Mouse (Mus musculus): Measurements from ENCODE around the gene Pafah1b2. TPM values are rescaled to one million over a fixed set of nuclear protein-coding genes. Genes with fewer than 3 reads are reported as not detected.
A peak's percentile ranks its signal among the peaks of the same experiment; 100 is the strongest.

Pafah1b2 gene
- polyA plus RNA-seq, 1 experiment from 2014 or later: 113 TPM

DNA sequence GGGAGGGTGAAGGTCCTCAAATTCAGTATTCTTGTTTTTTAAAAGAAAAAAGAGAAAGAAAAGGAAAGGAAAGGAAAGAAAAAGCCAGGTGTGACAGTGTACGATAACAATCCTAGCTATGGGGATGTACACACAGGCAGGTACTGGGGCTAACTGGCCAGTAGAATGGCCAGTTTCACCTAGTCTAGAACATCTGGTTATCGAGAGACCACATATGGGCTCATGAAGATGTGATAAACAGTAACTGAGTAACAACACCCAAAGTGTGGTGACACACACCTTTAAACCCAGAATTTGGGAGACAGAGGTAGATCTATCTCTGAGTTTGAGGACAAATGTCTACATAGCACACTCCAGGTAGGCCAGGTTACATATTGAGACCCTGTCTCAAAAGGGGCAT lies 32.7 kb downstream of the Pafah1b2 start:
- Histone ChIP-seq H3K27me3 (ENCODE audit: insufficient read depth, low read length) (no peaks in the 10 kb centered on the region), H3K9me3 (replicated peaks; ENCODE audit: low read length) (no peaks in the 10 kb centered on the region), H3K27ac (no peak overlapping the region), H3K9ac (ENCODE audit: low read depth, low read length) (no peak overlapping the region), H3K4me1 (replicated peaks; ENCODE audit: insufficient read depth, low read length) (peaks cover 3% of the 10 kb centered on the region), H3K4me3 (replicated peaks; ENCODE audit: low read depth, low read length) (no peak overlapping the region), H3K4me2 (ENCODE audit: low read length) (no peak overlapping the region), H3K36me3 (ENCODE audit: insufficient read depth, low read length) (peaks cover 6% of the 10 kb centered on the region; the same call in 1 of the 2 replicates)
- no peak for DNase-seq (ENCODE audit: low spot score)
- 89% methylated on average over 2 of the region's 2 CpGs for WGBS
- ATAC-seq (replicated peaks; ENCODE audit: low FRiP score, low read depth): no peak
- no peak for TF ChIP-seq CTCF (IDR thresholded peaks at IDR 0.05; ENCODE audit: low read depth)

DNA sequence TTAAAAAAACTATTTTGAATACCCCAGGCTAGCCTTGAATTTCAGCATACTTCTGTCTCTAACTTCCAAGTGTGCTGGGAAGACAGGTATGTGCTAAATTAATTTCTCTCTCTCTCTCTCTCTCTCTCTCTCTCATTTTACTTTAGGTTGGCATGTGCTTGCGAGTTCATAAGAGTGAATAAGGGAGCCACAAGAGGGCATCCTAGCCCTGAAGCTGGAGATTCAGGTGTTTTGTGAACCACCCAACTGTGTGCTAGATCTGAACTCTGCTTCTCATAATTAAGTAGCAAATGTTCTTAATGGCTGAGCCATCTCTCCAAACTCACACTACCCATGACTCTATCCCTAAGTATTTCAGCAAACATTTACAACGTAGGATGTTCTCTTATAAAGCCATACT lies 35.6 kb downstream of the Pafah1b2 start:
- H3K27ac ChIP-seq: no peak overlapping the region
- H3K4me3 ChIP-seq (replicated peaks; ENCODE audit: low read depth, low read length): no peak overlapping the region
- TF ChIP-seq CTCF (IDR thresholded peaks at IDR 0.05; ENCODE audit: low read depth): peak; percentile 54
- ATAC-seq (replicated peaks; ENCODE audit: low FRiP score, low read depth) (no peak), DNase-seq (ENCODE audit: low spot score) (no peak)
- H3K4me2 ChIP-seq (ENCODE audit: low read length): no peak overlapping the region
- H3K9me3 ChIP-seq (replicated peaks; ENCODE audit: low read length): no peaks in the 10 kb centered on the region
- H3K36me3 ChIP-seq (ENCODE audit: insufficient read depth, low read length): peaks cover 24% of the 10 kb centered on the region
- no peak overlapping the region for H3K9ac ChIP-seq (ENCODE audit: low read depth, low read length)
- H3K4me1 ChIP-seq (replicated peaks; ENCODE audit: insufficient read depth, low read length): no peaks in the 10 kb centered on the region; the same call in 1 of the 2 replicates
- no peaks in the 10 kb centered on the region for H3K27me3 ChIP-seq (ENCODE audit: insufficient read depth, low read length)
- 79% methylated on average over 2 of the region's 2 CpGs for WGBS

DNA sequence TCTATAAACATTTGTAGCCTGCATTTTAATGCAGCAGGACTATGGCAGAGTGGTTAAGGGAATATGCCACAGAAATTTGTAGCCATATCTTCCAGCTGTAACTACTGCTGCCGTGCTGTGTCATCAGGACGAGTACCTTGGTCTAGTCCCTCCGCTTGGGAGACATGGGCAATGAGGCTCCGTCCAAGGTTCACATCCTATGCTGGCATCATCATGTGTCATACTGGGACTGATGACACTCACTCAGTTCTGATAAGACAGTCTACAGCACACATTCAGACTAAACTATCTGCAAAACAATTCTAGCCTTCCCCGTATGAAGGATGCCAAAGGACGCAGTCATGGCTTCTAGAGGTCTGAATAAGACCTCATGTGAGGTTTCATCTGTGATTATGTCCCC lies 48.9 kb downstream of the Pafah1b2 start:
- Histone ChIP-seq H3K36me3 (ENCODE audit: insufficient read depth, low read length) (peaks cover 50% of the 10 kb centered on the region), H3K4me2 (ENCODE audit: low read length) (no peak overlapping the region), H3K4me1 (replicated peaks; ENCODE audit: insufficient read depth, low read length) (no peaks in the 10 kb centered on the region), H3K27me3 (ENCODE audit: insufficient read depth, low read length) (no peaks in the 10 kb centered on the region), H3K9me3 (replicated peaks; ENCODE audit: low read length) (no peaks in the 10 kb centered on the region), H3K9ac (ENCODE audit: low read depth, low read length) (no peak overlapping the region), H3K4me3 (replicated peaks; ENCODE audit: low read depth, low read length) (no peak overlapping the region), H3K27ac (no peak overlapping the region)
- TF ChIP-seq CTCF (IDR thresholded peaks at IDR 0.05; ENCODE audit: low read depth): no peak
- 89% methylated on average over 6 of the region's 6 CpGs for WGBS
- no peak for ATAC-seq (replicated peaks; ENCODE audit: low FRiP score, low read depth)
- no peak for DNase-seq (ENCODE audit: low spot score)

DNA sequence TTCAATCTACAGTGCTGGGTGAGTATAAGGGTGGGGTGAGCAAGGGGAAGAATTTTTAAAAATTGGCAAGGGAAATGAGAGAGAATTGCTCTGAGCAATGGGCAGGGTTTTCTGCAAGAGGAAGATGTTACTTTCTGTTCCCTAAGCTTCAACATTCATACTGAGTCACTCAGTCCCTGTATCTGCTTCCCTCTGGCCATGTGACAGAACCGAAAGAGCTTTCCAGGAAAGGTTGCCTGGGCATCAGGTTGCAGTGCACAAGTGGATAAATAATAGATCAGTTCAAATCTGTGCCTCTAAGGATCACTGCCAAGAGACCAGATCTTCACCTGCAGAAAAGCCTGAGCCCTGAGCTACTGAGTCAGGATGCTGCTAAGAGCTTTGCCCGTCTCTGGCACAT lies 50.6 kb downstream of the Pafah1b2 start:
- no peak overlapping the region for H3K27ac ChIP-seq
- no peak overlapping the region for H3K9ac ChIP-seq (ENCODE audit: low read depth, low read length)
- no peak overlapping the region for H3K4me3 ChIP-seq (replicated peaks; ENCODE audit: low read depth, low read length)
- H3K9me3 ChIP-seq (replicated peaks; ENCODE audit: low read length): no peaks in the 10 kb centered on the region
- no peaks in the 10 kb centered on the region for H3K4me1 ChIP-seq (replicated peaks; ENCODE audit: insufficient read depth, low read length)
- WGBS: 73% methylated on average over 2 of the region's 2 CpGs
- TF ChIP-seq CTCF (IDR thresholded peaks at IDR 0.05; ENCODE audit: low read depth): no peak
- no peaks in the 10 kb centered on the region for H3K27me3 ChIP-seq (ENCODE audit: insufficient read depth, low read length)
- H3K36me3 ChIP-seq (ENCODE audit: insufficient read depth, low read length): peaks cover 38% of the 10 kb centered on the region
- H3K4me2 ChIP-seq (ENCODE audit: low read length): no peak overlapping the region
- ATAC-seq (replicated peaks; ENCODE audit: low FRiP score, low read depth) (no peak), DNase-seq (ENCODE audit: low spot score) (no peak)

DNA sequence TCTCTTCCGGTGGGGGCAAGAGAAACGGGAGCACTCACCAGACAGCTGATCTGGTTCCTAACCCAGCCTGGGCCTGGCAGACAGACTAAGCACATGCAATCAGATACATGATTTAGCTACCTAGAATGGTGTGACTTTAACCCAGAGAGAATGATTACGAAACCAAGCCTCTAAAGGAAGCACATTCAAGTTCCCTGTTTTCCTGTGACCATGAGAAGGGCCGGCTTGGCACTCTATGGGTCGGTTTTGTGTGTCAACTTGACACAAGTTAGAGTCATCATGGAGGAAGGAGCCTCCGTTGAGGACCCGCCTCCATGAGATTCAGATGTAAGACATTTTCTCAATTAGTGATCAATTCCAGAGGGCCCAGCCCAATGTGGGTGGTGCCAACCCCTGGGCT lies 52.8 kb downstream of the Pafah1b2 start:
- WGBS: 77% methylated on average over 7 of the region's 7 CpGs

DNA sequence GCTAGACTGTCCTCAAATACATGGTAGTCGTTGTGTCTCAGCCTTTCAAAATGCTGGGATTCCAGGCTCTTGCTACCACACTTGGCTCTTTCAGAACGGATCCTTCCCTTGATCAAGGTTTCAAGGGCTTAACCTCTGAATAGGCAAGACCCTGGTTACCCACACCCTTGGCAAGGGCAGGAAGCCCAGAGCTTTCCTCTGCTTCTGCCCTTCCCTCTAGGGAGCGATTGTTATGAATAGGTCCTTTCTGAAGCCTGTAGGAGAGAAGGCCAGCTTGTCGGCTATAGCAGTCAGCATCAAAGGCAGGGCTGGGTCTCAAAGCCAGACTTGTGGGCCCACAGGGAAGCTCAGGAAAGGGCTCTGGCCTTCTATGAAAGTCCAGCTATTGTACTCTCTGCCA lies 53.6 kb downstream of the Pafah1b2 start:
- ATAC-seq (replicated peaks; ENCODE audit: low FRiP score, low read depth): no peak
- DNase-seq (ENCODE audit: low spot score): no peak
- no peak for TF ChIP-seq CTCF (IDR thresholded peaks at IDR 0.05; ENCODE audit: low read depth)
- Histone ChIP-seq H3K27ac (0 out of 2 replicates have a peak overlapping the region, but pooled peaks have one; percentile 10), H3K9ac (ENCODE audit: low read depth, low read length) (no peak overlapping the region), H3K4me3 (replicated peaks; ENCODE audit: low read depth, low read length) (no peak overlapping the region), H3K4me1 (replicated peaks; ENCODE audit: insufficient read depth, low read length) (peaks cover 11% of the 10 kb centered on the region), H3K27me3 (ENCODE audit: insufficient read depth, low read length) (no peaks in the 10 kb centered on the region), H3K36me3 (ENCODE audit: insufficient read depth, low read length) (peaks cover 18% of the 10 kb centered on the region), H3K9me3 (replicated peaks; ENCODE audit: low read length) (no peaks in the 10 kb centered on the region), H3K4me2 (ENCODE audit: low read length) (no peak overlapping the region)
- WGBS: 54% methylated on average over 4 of the region's 4 CpGs

More for the DNA sequence above, 52.8 kb downstream of the Pafah1b2 start:
- DNase-seq (ENCODE audit: low spot score) (no peak), ATAC-seq (replicated peaks; ENCODE audit: low FRiP score, low read depth) (no peak)
- H3K27ac ChIP-seq: no peak overlapping the region
- H3K27me3 ChIP-seq (ENCODE audit: insufficient read depth, low read length): no peaks in the 10 kb centered on the region
- TF ChIP-seq CTCF (IDR thresholded peaks at IDR 0.05; ENCODE audit: low read depth): no peak
- H3K36me3 ChIP-seq (ENCODE audit: insufficient read depth, low read length): peaks cover 26% of the 10 kb centered on the region
- H3K4me3 ChIP-seq (replicated peaks; ENCODE audit: low read depth, low read length): no peak overlapping the region
- no peaks in the 10 kb centered on the region for H3K9me3 ChIP-seq (replicated peaks; ENCODE audit: low read length)
- H3K9ac ChIP-seq (ENCODE audit: low read depth, low read length): no peak overlapping the region
- 0 out of 2 replicates have a peak, but pooled peaks cover 7% of the 10 kb centered on the region for H3K4me1 ChIP-seq (replicated peaks; ENCODE audit: insufficient read depth, low read length)
- no peak overlapping the region for H3K4me2 ChIP-seq (ENCODE audit: low read length)

DNA sequence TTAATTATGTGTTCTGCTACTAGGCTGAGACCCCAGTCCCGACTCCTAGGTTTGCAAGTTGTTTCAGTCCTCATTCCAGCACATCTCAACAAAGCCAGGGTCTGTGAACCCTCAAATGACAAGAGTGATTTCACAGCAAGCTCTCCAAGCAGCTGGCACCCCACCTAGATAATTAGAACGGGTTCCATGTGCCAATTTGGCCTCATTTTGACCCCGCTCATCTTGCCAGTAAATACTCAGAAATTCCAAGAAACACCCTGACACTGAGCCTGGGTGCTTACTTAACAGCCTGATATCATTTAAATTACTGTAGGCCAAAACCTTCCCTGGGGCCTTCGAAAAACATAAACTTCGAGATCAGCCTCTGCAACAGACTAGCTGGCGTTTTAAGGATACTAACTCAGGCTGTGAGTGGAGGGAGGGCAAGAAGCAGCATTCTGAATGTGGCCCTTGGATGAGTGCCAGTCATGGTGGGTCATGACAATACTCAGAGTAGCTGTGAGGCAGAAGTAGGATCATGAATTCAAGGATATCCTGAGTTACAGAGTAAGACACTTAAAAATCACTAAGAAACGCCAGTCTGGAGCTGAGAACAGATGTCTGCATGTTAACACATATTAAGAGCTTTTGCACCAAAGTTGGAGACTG lies 54.3 kb downstream of the Pafah1b2 start:
- no peak overlapping the region for H3K9ac ChIP-seq (ENCODE audit: low read depth, low read length)
- peaks cover 11% of the 10 kb centered on the region for H3K36me3 ChIP-seq (ENCODE audit: insufficient read depth, low read length)
- 52% methylated on average over 7 of the region's 7 CpGs for WGBS
- DNase-seq (ENCODE audit: low spot score) (no peak), ATAC-seq (replicated peaks; ENCODE audit: low FRiP score, low read depth) (no peak)
- no peak overlapping the region for H3K4me3 ChIP-seq (replicated peaks; ENCODE audit: low read depth, low read length)
- H3K4me1 ChIP-seq (replicated peaks; ENCODE audit: insufficient read depth, low read length): peaks cover 18% of the 10 kb centered on the region
- no peak overlapping the region for H3K27ac ChIP-seq
- H3K27me3 ChIP-seq (ENCODE audit: insufficient read depth, low read length): no peaks in the 10 kb centered on the region
- no peak overlapping the region for H3K4me2 ChIP-seq (ENCODE audit: low read length)
- H3K9me3 ChIP-seq (replicated peaks; ENCODE audit: low read length): no peaks in the 10 kb centered on the region
- TF ChIP-seq CTCF (IDR thresholded peaks at IDR 0.05; ENCODE audit: low read depth): no peak
